Mouse (Mus musculus): ENCODE measurements around the gene Tbx4. TPM values are rescaled to one million over a fixed set of nuclear protein-coding genes. Genes with fewer than 3 reads are reported as not detected.

Gene Tbx4
- total RNA-seq, 1 experiment from 2014 or later, result not detected

Other genes starting within 250 kb of the Tbx4 start
- gene Tbx2, start 53.9 kb upstream of the Tbx4 start, total RNA-seq (2021), result 25.6 and 27.5 TPM in 2 replicates
- not detected in 2 replicates for gene Gm11444, start 36.1 kb upstream of the Tbx4 start, total RNA-seq (2021)

All from adrenal gland, postnatal 25 days (tissue).